Mouse (Mus musculus) A20 (cell line): ENCODE results near the gene Olfr1445.

Experiments used
- DNase-seq: peaks from one replicate; pipeline ENCODE4 v3.0.0-alpha.2; 2011; ENCODE audit warnings: low read depth, low spot score

The Olfr1445 gene

GRCm38 (mm10) chr19:12883555-12883954, at the start of gene Olfr1445:
Olfr1445 (plus strand) TSS chr19:12883855.
- DNase-seq, result no peak

- no peak for DNase-seq
Observed at GRCm38 (mm10) chr19:12838507-12838906, 45.1 kb upstream of the Olfr1445 start.

DNA sequence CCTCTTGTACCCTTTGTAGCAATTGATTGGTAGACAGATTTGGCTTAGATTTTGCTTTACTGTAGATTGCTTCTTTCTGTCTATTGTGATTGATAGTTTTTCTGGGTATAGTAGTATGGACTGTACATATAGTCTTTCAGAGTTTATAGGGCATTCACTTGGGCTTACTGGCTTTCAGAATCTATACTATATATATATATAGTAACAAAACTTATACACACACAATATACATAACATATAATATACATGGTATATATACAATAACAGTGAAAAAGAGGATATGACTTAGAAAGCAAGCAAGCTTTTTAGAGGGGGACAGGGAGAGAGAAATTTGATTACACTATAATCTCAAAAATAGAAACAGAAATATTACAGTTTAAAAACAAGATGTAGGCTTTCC, 37.3 kb upstream of the Olfr1445 start, which contains the start of gene Gm5244:
Gene Gm5244, plus strand, starts transcription at position 301 of the 400 bp plus-strand sequence.
- DNase-seq, result no peak

DNA sequence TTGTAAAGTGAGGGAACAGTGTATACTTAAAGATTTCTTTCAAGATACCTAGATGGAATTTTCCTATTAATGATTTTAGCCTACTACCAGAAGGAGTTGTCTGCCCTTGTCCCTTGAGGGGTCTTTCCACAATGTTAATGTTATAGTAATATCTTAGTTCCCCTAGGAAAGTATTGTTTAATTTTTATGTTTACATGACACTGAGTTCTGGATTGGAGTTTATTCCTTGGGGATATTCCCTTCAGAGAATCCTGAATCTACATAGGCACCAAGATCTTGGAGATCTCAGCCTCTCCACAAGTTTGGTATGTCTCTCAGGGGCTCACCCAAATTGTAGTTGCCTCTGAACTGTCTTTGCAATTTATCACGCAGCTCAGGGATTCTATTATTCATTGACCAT, 26.7 kb upstream of the Olfr1445 start, which contains the start of gene Olfr1444:
Gene Olfr1444, plus strand, starts transcription at position 301 of the 400 bp plus-strand sequence.
- DNase-seq, result no peak

DNA sequence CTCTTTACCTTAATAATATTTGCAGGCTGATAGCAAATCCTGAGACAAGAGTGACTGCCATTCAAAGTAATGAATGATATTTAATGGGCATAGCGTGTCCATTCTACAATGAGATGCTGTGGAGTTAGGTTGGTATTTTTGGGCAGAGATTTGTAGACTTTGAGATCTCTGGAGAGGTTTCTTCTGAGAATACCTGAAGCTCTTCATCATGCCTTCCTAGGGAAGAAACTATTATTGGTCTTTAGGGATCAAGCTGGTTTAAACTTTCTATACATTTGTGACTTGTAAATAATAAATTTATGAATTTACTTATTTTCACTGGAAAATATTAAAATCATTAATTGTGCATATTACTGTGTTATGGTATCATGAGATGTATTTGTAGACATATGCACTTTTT, 9.8 kb downstream of the Olfr1445 start, which contains the start of gene Olfr1446:
Gene Olfr1446, minus strand, starts transcription at position 101 of the 400 bp plus-strand sequence.
- no peak for DNase-seq

DNA sequence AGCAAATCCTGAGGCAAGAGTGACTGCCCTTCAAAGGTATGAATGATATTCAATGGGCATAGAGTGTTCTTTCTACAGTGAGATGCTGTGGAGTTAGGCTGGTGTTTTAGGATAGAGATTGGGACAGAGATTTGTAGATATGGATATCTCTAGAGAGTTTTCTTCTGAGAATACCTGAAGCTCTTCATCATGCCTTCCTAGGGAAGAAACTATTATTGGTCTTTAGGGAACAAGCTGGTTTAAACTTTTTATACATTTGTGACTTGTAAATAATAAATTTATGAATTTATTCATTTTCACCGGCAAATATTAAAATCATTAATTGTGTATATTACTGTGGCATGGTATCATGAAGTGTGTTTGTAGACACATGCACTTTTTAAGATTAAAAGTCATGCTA, 20.0 kb downstream of the Olfr1445 start, which contains the start of gene Olfr1447:
Gene Olfr1447, minus strand, starts transcription at position 101 of the 400 bp plus-strand sequence.
- DNase-seq, result no peak

- DNase-seq, result no peak
Observed at GRCm38 (mm10) chr19:12924319-12924718, 40.7 kb downstream of the Olfr1445 start, which contains the start of gene Olfr1448. Olfr1448 (minus strand) TSS chr19:12924419.

DNA sequence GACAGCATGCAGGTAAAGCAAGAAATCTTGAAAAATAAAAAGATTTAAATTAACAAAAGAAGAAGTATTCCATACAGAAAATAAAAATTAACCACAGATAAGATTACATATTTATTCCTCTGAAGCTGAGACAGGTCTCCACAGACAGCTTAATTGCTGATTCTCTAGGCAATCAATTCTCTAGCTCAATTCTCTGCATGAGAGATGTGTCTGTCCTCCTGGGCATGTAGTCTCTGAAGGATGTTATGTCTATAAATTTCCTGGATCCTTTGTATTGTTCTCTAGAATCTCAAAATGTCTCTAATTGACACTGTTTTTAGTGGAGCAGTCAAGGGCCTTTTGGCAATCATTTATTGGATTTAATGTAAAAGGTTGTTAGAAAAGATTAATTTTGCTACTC, 46.9 kb downstream of the Olfr1445 start, which contains the start of gene Olfr1449:
Gene Olfr1449, plus strand, starts transcription at position 301 of the 400 bp plus-strand sequence.
- DNase-seq, result no peak
